Mouse (Mus musculus) R1 (cell line): Measurements from ENCODE around the gene 4930556J24Rik.
"Not testable (repeated sequence)": the region's sequence is repeated elsewhere in the genome, so short reads cannot be mapped to it uniquely, and the experiment has no call there.

ENCODE experiments used
- DNase-seq: peaks from one replicate; pipeline ENCODE4 v3.0.0-alpha.2; 2018; ENCODE audit warnings: low read depth, low spot score

Gene 4930556J24Rik

DNA sequence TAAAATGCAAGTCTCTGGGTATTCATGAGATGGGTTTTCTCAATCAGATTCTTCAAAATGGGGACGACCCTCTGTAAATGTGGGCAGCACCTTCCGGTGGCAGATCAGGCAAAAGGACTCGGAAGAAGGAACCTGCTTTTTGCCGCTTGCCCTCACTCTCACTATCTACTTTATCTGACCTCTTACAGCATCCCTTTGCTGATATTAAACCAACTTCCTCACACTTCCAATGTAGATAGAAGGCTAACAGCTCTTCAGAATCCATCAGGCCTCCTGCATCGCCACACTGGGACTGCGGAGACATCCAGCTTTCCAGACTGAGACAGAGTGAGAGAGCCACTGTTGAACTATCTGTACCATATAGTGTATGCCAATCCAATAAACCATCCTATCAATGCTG is 53.8 kb downstream of the 4930556J24Rik start:
- DNase-seq: no peak

DNA sequence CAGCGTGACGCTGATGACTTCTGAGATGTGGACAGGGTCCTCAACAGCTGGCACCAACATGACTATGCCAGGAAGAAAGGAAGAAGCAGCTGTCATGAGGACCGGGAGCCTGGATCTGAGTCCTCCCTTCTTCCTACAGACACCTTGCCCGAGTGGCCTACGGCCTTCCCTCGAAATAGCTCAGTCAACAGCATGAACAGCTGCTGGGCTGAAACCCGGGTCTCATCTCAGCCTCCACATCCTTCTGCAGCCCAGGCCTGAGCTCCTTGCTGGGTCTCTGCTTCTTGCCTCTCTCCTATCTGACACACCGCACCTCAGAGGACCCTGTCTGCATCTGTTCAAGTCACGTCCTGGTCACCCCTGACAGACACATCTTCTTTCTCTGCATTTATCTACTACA is 54.5 kb downstream of the 4930556J24Rik start:
- no peak for DNase-seq

DNA sequence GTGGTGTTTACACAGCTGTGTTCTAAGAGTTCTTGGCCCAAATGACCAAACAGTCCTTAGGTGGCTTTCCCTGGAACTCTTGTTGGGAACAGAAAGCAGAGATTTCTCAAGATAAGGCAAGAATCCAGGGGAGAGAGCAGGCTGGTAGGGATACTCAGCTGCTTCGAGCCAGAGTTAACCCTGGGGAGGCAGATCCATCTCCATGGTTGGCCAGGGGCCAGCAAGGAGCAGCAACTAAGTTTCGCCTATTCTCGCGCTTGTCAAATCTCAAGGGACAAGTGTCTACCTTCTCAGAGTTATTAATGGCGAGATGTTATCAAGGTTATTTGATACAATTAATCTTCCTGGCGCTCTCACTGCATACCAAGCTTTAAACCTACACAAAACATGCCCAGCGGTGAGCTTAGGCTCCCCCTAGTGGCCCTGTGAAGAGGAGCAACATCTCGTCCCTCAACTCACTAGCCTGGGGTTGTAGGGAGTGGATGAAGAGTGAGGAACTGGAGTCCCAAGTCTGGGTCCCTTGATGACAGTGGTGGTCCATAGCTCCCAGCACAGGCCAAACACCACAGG is 55.2 kb downstream of the 4930556J24Rik start:
- peak; percentile 76 for DNase-seq

DNA sequence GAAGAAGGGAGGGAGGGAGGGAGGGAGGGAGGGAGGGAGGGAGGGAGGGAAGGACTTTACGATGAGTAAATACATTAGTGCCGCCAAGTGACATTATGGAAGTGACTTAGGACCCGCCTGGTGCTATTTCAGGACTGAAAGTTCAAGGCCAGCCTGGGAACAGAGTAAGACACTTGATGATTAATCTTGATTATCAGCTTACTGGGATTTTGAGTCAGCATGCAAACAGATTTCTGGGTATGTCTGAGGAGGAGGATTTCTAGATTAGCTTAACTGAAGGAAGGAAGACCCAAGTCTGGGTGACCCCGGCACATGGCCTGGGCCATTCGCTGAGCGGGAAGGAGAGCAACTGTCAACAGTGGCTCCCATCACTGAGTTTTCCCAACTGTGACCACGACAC is 56.1 kb downstream of the 4930556J24Rik start:
- no peak for DNase-seq

DNA sequence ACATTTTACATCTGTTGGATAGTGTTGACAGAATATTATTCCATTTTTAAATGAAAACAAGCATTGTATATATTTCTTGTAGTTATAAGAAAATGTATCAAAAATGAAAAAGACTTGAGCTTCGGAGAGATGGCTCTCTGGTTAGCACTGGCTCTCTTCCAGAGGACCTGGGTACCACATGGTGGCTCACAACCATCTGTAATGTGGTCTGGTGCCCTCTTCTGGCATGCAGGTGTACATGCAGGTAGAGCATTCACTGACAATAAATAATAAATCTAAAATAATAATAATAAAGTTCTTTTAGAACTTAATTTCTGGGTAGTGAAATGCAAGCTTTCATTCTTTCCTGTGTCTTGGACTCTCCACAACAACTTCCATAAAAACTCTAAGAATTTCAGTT is 57.8 kb downstream of the 4930556J24Rik start:
- peak; percentile 45 for DNase-seq

DNA sequence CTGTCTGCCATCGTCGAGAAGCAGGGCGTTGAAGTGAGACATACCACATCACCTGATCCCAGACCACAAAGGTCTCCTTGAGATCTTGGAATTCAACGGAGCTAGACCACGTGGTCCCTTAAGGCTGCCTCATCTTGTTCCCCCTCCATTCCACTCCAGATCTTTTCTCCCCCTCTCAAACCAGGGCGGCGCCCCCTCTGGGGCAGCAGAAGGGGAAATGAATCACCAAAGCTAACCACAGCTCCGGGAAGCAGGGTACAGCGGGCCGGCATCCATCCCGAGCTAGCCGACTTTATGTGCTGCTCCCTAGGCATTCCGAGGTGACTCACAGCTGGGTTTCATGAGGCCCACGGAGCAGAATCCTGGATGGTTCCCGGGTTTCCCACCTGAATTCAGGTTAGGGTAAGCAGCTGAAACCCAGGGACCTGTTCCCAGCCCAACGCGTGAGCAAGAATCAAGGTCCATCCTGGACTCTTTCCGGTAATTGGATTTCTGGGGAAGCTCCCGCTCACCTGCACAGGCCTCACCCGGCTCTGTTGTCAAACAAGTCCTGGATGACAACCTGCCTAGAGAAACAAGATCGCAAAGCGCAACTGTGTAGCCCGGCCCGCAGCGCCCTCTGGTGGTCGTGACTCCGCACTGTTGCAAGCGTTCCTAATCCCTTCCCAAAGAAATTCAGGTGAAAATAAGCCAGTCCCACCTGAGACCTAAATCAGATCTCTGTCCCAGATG is 62.3 kb downstream of the 4930556J24Rik start, which contains the start of gene Slc35e4:
TSS of gene Slc35e4 (minus strand) at position 556 of the 732 bp plus-strand sequence.
- DNase-seq: peak; percentile 86

DNA sequence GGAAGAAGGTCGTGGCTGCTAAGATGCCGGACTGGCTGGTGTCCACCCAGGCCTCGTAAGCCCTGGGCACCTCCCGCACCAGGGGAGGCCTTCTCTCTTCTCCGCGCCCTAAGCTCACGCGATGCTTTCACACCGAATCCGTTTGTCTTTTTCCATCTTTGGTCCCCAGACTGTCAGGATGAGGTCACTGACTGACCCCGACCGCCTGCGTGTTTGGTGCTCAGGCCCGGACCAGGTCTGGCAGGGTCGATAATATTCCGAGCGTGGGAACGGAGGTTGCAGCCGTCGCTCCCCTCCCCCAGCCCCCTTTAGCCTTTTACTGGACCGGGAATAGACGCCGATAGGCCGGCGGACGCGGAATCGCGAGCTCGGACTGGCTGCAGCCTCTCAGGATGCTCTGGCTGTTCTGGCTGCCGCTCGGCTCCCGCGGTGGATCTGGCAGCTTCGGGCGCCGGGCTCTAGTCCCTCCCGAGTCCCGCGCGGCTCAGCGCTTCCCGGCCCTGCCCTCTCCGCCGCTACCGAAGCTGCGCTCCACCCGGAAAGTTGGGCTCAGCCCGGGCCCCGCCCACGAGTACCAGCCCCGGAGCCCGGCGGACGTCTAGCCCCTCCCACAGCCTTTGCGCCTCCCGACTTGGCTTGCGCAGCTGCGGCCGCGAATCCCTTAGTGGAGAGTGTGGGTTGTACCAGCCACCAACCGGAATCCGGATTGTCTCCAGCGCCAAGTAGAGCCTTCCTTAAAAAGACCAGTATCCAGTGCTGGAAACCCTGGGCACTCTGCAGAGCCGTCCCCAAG is 63.1 kb downstream of the 4930556J24Rik start:
- peak; percentile 84 for DNase-seq

DNA sequence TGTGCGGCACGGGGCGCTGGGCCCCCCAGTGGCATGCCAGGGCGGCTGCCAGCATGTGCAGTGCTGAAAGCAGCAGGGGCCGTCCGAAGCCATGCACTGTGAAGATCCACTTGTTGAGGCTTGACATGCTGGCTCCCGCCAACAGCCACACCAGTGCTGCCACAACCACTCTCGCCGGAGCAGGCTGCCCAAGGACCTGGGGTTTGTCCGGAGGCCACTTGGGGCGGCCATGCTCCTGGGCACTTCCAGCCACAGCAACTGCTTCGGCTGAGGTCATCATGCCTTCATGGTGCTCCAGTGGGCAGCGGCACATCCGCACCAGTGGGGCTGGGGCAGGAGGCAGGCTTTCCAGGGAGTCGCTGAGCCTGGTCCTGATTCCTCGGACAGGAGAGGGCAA is 63.7 kb downstream of the 4930556J24Rik start:
- DNase-seq: no peak

DNA sequence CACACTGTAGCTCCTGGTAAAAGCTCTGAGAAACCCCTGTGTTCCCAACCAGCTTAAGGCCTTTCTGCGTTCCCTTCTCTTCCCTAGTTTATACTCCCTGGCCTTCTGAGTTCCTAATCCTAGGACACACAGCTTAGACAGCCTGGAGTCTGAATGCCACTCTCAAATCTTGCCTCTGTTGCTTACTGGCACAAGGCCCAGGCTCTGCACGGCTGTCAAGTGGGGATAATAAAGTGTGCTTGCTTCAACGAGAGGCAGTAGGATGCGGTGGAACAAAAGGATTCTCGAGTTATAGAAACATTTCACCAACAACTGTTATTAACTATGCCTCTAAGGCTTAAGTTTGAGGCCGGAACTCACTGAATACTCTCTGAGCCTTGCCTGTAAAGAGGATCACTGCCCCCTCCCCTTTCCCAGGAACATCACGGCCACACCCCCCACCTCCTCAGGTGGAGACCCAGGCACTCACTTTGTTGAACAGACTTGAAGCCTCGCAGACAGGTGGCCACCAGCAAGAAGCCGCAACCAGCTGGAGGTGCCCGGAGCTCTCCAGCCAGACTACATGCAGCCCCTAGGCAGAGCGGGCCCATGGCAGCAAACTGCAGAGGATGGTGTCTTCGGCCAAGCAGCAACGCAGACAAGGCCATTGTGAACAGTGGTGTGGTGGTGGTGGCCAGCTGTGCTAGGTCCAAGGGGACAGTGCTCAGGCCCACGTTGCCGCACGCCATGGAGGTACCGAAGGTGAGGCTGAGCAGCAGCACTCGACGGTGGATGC is 64.3 kb downstream of the 4930556J24Rik start:
- no peak for DNase-seq

DNA sequence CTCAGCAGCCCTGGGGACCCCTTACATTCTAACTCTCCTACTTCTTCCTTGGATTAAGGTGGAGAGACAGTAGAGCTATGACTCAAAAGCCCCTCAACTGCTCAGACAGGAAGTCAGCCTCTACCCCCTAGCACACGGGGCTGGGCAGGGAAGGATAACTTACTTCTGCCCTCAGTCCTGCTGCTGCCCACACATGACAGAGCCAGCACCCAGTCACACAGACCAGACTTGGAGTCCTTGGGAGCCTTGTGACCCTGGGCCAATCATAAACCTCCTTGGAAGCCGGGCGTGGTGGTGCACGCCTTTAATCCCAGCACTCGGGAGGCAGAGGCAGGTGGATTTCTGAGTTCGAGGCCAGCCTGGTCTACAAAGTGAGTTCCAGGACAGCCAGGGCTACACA is 65.1 kb downstream of the 4930556J24Rik start:
- DNase-seq: not testable (repeated sequence)

DNA sequence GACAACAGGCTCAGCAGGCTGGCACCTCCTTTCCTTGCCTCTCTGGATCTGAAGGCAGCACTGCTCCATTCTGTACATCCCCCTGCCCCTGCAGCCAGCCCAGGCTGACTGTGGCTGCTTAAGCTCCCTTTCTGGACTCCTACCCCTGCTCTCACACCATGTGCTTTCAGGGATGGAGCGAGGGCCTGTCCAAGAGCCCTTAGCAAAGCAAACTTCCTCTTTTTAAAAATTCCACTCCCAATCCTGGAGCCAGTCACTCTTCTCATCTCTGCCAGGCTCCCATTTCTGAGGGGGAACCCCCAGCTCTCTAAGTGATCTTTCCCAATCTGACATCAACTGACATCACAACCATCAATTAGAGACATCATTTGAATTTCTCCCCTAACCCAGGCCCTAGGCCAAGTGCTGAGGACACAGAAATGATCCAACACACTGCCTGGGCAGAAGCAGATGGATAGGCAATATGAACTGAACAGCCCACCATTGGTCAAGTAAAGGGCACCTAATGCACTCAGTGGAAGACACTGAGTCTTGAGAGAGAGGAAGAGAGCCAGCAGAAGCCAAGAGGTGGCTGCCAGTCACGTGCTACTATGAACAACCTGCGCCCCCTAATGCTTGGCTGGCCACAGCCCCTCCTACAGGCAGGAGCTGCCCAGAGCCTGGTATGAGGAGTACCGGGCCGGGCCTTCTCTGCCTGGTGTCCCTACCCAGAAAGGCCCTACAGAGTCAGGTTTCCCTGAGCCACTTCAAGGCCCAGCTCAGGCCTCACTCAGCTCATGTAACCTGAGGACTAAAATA is 65.9 kb downstream of the 4930556J24Rik start:
- DNase-seq: no peak

DNA sequence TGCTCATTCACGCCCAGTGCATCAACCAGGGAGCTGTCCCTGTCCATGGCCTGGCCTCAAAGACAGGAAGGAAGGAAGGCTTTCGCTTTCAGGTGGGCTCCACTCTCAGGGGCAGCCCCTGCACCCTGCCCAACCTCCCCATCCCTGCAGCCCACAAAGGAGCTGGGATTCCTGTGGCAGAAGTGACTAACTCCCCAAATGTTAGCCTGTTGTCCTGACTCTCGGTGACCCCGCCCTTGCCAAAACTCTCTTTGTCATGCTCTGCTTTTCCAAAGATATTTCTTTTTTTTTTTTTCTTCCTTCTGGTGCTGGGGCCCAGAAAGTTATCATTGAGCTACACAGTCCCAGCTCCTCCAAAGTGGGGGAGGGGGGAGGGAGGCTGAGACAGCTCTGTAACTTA is 67.3 kb downstream of the 4930556J24Rik start:
- no peak for DNase-seq

DNA sequence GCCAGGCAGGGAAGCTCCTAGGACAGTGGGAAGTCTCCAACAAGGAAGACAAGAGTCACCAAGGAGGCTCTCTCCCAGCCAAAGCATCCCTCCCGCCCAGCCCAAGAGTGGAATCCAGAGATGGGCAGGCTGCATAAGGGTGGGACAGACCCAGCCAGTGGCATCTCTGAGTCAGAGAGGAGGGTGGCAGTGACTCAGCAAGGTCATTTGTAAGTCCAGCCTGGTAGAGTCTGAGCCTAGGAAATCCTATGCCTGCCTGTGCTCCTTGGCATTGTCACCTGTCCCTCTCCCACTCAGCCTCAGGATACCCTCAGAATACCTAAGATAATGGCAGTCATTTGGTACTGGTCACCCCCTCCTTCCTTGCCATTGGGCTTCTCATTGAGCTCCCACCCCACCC is 71.1 kb downstream of the 4930556J24Rik start:
- DNase-seq: no peak

DNA sequence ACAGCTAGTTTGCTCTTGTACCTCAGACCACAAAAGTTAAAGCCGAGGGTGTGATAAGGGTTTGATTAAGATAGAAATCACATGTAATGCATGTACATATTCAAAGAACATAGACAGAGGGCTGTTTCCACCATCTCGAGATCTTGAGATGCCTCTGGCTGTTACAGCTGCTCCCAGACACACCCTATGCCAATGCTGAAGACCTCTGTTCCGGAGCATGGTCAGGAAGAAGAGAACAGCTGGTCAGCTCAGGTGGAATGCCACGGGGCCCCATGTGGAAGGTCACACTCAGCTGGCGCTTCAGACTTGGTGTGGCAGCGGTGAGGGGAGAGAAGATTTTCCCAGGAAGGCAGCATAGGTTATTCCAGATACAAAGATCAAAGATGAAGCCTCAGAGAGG is 71.9 kb downstream of the 4930556J24Rik start:
- no peak for DNase-seq

DNA sequence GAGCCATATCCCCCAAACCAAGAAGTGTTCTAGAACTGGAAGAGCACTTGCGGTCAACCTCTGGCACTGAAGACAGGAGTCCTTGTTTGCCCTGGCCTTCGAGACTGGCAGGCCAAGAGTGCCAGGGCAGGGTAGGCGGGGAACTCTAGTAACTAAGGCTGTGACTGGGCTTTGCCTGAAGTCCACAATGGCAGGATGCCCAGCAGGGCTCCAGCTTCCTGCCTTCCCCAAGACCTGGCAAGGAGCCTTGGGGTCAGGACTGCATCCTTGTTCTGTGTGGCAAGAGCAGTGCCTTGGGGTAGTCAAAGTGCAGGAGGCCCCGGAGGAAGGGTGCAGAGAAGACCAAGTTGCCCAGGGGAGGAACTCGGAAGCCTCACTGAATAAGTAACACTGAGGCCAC is 73.5 kb downstream of the 4930556J24Rik start:
- DNase-seq: no peak

DNA sequence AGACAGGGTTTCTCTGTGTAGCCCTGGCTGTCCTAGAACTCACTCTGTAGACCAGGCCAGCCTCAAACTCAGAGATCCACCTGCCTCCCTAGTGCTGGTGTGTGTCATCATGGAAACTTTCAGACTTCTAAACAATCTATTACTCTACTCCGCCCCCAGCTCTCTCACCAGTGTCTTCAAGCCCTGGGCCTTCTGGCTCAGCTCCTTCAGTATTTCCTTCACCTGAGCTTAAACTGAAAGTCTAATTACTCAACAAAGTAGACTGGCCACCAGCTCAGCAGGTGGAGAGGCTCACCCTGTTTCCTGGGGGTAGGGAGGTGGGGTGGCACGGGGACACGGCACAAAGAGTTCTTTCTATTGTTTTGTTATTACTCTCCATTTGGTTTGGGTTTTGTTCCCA is 74.1 kb downstream of the 4930556J24Rik start:
- no peak for DNase-seq

DNA sequence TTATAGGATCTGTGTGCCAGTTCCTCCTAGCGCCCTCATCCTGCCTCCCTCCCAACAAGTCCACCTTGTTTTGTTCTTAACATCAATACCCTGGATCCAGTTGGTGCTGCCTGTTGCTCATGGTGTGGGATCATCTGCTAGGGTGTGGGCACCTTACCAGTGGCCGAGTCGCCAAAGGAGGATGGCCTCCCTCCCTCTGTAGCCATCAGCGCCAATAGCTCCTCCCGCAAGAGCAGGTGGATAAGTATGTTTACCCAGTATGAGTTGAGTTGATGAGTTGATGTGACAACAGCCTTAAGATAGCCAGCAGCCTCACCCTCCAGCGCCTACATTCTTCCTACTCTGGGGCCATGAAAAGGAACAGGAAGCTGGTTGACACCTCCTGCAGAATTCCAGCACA is 76.3 kb downstream of the 4930556J24Rik start:
- no peak for DNase-seq

DNA sequence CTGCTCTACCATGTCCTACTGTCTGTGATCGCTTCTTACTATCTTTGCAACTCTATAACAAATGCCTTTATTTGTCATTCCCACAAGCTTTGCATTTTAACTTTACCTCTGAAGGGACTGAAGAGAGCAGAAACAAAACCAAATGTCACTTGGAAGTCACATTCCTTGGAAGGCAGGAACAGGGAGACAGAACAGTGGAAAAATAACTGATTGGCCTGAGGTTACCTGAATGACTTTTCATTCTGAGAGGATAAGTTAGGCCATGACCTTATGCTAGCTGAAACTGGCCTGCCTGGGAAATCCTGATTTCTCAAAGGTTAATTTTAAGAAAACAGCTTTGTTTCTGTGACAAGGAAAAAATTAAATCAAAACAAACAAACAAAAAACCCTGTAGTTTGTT is 80.6 kb downstream of the 4930556J24Rik start:
- no peak for DNase-seq

DNA sequence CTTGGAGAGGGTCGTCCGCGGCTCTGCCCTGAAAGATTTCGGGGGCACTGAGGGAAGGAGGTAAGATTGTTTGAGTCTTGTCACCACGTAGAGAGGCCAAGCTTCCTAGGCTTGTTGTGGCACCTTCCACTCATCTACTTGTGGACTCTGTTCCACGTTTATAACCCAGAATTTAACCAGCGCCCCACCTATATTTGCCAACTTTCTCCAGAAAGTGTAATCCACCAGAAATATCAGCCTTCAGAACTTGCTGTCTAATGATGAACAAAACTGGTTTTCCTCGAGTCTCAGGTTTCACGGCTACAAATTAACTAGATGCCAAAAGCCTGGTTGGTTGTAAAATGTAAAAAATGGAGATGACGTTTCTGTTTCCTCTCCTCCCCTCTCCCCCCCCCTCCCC is 81.1 kb downstream of the 4930556J24Rik start:
- no peak for DNase-seq

DNA sequence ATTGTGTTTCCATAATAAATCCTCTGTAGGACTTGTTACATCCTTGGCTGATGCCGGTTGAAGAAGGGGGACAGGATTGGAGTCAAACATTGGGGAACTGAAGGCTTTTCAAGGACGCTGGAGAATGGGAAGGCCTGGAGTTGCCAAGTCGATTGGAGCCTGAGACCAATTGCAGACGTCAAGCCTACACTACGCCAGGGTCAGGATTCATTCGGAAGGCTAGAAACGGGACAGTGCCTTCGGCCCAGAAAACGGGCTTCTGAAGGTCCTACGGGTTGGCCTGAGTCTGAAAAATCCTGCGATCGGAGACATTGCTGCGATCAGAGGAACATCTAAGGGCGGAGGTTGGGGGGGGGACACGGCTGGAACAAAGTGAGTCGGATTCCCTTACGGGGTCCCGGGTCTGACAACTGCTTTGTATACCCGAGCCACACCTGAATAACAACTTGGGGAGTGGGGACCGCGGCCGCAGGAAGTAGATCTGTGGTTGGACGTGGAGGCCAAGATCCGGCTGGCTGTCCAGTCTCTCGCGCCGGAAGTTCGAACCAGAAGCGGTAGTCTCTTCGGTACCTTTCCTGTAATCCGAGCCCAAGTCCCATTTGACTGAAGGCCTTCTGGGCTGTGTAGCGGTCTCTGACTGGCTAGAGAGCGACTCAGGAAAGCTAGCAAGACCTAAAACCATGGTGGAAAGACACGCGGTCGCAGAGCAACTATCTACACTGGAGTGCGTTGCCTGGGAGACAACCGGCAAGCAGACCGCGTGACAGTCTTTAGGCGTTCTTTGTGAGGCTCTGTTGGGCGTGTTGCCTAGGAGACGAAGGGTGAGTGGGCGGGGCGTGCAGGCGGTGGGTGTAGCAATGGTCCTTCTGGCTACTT is 81.9 kb downstream of the 4930556J24Rik start, which contains the start of the genes 4921536K21Rik and Dusp18:
TSS of gene 4921536K21Rik (minus strand) at position 693 of the 876 bp plus-strand sequence.
TSS of gene Dusp18 (plus strand) at position 835 of the 876 bp plus-strand sequence.
- DNase-seq: peak; percentile 98
